Mouse (Mus musculus): ENCODE results near the gene Galnt9. TPM values are rescaled to one million over a fixed set of nuclear protein-coding genes. Genes with fewer than 3 reads are reported as not detected.
A peak's percentile ranks its signal among the peaks of the same experiment; 100 is the strongest.

The Galnt9 gene
- polyA plus RNA-seq (2015; fragmentation: Nextera tagmentation; extraction: Ambion mirVana): 0.36 and 0.53 TPM in 2 replicates

DNA sequence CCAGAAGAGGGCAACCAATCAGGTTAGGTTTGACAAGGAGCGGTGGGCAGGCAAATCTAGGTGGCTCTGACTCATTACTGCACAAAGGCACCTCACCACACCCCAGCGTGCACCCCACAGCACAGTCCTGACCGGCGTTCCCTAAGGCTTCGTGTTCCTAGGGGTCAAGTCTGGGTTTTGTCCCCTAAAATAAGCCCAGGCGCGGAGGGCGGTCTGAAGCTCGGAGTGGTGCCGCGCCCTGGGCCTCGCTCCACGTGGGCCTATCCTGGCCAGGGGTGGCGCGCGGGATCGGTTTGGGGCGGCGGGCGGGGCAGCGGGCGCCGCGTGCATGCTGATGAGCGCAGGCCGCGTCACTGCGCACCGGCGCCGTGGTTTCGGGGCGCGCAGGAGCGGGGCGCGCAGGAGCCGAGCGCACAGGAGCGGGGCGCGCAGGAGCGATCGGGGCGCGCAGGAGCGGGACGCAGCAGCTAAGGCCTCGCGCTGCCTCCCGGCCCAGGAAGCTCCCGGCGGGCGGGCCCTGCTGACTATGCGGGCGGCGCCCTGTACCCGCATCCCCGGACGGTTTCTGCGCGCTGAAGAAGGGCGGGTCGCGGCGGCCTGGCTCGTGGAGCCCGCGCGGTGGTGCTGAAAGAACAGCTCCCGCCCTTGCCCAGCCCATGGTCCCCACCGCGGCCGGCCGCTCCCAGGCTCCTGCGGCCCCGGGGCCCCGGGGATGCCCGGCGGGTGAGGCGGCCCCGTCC lies at the start of gene Galnt9:
Gene Galnt9 (plus strand): TSS at position 405 of the 740 bp plus-strand sequence.
- peak within 1 kb of the TSS; percentile 38 for H3K4me3 ChIP-seq (replicated peaks)
- H3K27ac ChIP-seq: no peak within 1 kb of the TSS
- H3K4me1 ChIP-seq (replicated peaks): peaks cover 5% of the 10 kb centered on the region
- peak within 1 kb of the TSS; percentile 81 for H3K4me2 ChIP-seq (replicated peaks)
- H3K9ac ChIP-seq: no peak within 1 kb of the TSS
- peak; percentile 86 for ATAC-seq
- peaks cover 63% of the 10 kb centered on the region for H3K27me3 ChIP-seq (replicated peaks)
- H3K36me3 ChIP-seq: no peaks in the 10 kb centered on the region
- WGBS: under 1% methylated on average over 74 of the region's 82 CpGs
- no peaks in the 10 kb centered on the region for H3K9me3 ChIP-seq

DNA sequence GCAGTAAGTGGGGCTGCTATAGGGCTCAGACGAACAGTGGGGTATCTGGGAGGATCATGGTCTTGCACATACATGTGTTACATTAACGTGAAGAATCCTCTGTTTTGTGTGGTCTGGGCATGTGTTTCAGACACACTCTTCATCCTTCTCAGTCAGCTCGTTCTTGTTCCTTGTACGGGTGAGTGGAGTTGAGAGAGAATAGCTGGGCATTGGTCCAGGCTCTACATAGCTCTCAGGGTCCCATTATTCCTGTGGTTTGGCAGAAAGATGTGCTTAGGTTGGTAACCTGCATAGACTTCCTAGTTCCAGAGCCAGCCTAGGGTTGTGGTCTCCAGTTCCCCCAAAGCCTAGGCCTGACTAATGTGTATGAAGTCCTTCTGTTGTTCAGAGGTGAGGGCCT lies 49.8 kb upstream of the Galnt9 start:
- no peaks in the 10 kb centered on the region for H3K9me3 ChIP-seq
- H3K4me1 ChIP-seq (replicated peaks): no peaks in the 10 kb centered on the region
- no peak overlapping the region for H3K4me3 ChIP-seq (replicated peaks)
- WGBS: 77% methylated on average over 4 of the region's 4 CpGs
- H3K27me3 ChIP-seq (replicated peaks): no peaks in the 10 kb centered on the region
- H3K4me2 ChIP-seq (replicated peaks): no peak overlapping the region
- no peak overlapping the region for H3K9ac ChIP-seq
- H3K36me3 ChIP-seq: no peaks in the 10 kb centered on the region
- no peak for ATAC-seq
- H3K27ac ChIP-seq: no peak overlapping the region

DNA sequence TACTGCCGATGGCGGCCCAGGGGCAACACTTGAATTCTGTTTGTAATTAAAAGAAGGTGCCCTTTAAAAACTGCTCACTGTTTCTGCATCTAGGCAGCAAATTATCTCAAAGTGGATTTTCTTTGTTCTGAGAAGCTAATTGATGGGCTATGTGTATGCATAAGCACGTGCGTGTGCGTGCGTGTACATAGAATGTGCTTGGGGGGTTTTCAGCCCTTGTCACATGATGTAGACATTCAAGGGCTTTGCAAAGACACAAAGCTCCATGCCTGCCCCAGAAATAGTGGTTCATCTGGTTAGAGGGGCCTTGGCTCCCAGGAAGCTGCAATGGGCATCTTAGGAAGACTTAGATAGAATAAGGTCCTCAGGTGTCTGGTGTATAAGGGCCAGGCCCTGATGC lies 49.1 kb upstream of the Galnt9 start:
- 96% methylated on average over 6 of the region's 6 CpGs for WGBS
- Histone ChIP-seq H3K36me3 (no peaks in the 10 kb centered on the region), H3K4me2 (replicated peaks) (no peak overlapping the region), H3K4me3 (replicated peaks) (no peak overlapping the region), H3K4me1 (replicated peaks) (no peaks in the 10 kb centered on the region), H3K9me3 (no peaks in the 10 kb centered on the region), H3K27ac (no peak overlapping the region), H3K27me3 (replicated peaks) (no peaks in the 10 kb centered on the region), H3K9ac (no peak overlapping the region)
- ATAC-seq: no peak

DNA sequence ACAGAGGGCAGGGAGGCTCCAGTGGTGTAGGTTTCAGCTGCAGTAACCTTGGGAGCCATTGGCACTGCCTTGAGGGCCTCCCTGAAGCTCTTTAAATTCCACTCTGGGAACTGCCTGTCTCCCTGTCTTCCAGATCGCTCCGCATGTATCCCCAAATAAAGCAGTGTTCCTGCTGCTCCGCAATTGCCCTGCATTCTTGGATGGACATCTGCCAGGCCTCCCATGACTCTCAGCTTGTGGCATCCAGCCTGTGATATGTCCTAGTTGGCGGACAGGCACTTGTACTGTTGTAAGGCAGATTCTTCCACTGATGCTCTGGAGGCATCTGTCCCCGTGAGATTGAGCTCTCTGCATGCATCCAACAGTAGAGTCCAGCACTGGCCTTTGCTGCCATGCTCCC lies 46.6 kb upstream of the Galnt9 start:
- H3K4me3 ChIP-seq (replicated peaks): no peak overlapping the region
- 74% methylated on average over 5 of the region's 5 CpGs for WGBS
- H3K4me1 ChIP-seq (replicated peaks): no peaks in the 10 kb centered on the region
- H3K9me3 ChIP-seq: no peaks in the 10 kb centered on the region
- H3K9ac ChIP-seq: no peak overlapping the region
- H3K36me3 ChIP-seq: no peaks in the 10 kb centered on the region
- no peak overlapping the region for H3K4me2 ChIP-seq (replicated peaks)
- ATAC-seq: no peak
- H3K27ac ChIP-seq: no peak overlapping the region
- H3K27me3 ChIP-seq (replicated peaks): no peaks in the 10 kb centered on the region

DNA sequence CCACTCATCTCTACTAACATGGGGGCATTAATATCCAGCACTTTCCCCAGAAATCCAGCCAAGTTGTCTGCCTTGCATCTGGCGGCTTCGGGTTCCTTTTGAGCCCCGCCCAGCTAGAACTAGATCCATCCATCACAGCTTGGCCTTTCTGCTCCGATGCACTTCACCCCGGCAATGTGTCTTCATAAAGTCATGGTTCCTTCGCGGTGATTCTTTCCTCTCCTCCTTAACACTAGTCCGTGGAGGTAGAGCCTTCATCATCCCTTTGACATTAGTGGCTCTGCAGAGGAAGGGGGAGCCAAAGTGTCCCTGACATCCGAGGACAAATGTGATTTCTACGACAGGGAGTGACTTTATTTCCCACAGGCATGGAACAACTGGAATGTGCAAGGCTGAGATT lies 46.1 kb upstream of the Galnt9 start:
- no peaks in the 10 kb centered on the region for H3K4me1 ChIP-seq (replicated peaks)
- H3K4me2 ChIP-seq (replicated peaks): no peak overlapping the region
- no peaks in the 10 kb centered on the region for H3K27me3 ChIP-seq (replicated peaks)
- H3K36me3 ChIP-seq: no peaks in the 10 kb centered on the region
- no peak overlapping the region for H3K27ac ChIP-seq
- no peaks in the 10 kb centered on the region for H3K9me3 ChIP-seq
- no peak overlapping the region for H3K9ac ChIP-seq
- 34% methylated on average over 10 of the region's 10 CpGs for WGBS
- H3K4me3 ChIP-seq (replicated peaks): no peak overlapping the region
- no peak for ATAC-seq

DNA sequence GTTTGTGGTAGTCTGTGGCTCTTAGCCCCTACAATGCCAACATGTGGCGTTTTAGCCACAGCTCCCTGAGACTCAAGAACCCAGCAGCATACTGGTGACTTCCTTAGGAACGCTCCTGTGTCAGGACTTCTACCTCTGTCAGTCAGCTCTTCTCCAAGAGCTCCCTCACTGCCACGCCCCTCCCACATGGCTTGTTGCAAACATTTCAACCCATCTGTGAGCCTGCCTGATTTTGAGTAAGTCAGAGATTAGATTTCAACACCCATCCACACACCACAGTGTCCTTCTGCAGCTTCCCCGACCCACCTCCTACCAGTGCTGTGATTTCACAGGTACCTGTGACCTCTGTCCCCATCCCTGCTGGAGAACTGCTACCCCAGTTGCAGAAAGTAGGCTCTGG lies 43.9 kb upstream of the Galnt9 start:
- no peak overlapping the region for H3K4me3 ChIP-seq (replicated peaks)
- no peaks in the 10 kb centered on the region for H3K4me1 ChIP-seq (replicated peaks)
- no peaks in the 10 kb centered on the region for H3K27me3 ChIP-seq (replicated peaks)
- H3K4me2 ChIP-seq (replicated peaks): no peak overlapping the region
- ATAC-seq: no peak
- H3K9ac ChIP-seq: no peak overlapping the region
- WGBS: 34% methylated on average over 4 of the region's 4 CpGs
- no peaks in the 10 kb centered on the region for H3K36me3 ChIP-seq
- H3K9me3 ChIP-seq: no peaks in the 10 kb centered on the region
- no peak overlapping the region for H3K27ac ChIP-seq

DNA sequence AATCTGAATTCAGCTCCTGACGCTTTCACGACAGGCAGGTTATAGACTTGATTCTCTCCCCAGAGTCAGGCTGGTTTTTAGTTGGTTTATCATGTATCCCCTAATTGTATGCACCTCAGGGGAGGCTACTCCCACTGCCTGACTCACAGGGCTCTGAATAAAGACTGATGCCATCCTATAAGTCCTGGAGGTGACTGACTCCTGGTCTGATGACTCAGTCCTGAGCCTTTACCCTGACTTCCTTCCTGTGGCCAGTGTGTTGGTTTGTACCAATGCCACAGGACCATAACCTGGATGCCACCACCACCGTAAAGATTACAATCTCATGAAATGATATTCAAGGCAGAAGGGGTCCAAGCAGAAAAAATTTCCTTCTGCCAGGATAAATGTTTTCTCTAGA lies 40.8 kb upstream of the Galnt9 start:
- Histone ChIP-seq H3K4me1 (replicated peaks) (no peaks in the 10 kb centered on the region), H3K9me3 (no peaks in the 10 kb centered on the region), H3K36me3 (no peaks in the 10 kb centered on the region), H3K27me3 (replicated peaks) (no peaks in the 10 kb centered on the region), H3K9ac (no peak overlapping the region), H3K4me3 (replicated peaks) (no peak overlapping the region), H3K4me2 (replicated peaks) (no peak overlapping the region), H3K27ac (no peak overlapping the region)
- ATAC-seq: no peak
- 94% methylated on average over 3 of the region's 3 CpGs for WGBS

DNA sequence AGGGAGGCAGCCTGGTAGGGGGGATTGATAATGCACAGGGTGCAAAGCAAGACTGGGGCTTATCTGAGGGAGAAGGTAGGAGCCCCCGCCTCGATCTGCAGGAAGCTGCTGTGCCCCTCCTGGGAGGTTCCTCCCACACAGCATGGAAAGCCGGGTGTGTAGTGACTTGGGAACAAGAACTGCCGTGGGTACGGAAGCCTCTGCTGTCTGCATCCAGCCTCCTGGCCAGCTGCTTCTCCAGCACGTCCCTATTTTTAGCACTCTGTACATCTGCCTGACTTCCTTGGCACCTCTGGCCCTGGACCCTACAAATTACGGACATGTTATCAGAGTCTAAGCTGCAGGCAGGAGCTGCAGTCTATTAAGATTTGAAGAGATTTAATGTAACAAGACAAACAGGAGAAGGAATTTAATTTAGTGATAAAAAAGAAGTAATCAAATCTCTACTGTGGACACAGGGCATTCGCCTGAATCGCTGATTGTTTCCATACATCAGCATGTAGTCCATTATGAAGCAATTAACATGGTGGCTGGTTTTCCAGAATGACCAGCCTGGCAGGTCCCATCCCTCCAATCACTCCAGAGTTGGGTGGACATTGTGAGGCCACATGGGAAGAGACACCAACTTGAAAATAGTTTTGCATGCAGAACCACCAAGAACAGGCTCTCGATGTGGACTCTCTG lies 38.4 kb upstream of the Galnt9 start:
- Histone ChIP-seq H3K27me3 (replicated peaks) (no peaks in the 10 kb centered on the region), H3K4me2 (replicated peaks) (no peak overlapping the region), H3K27ac (no peak overlapping the region), H3K4me1 (replicated peaks) (no peaks in the 10 kb centered on the region), H3K9me3 (no peaks in the 10 kb centered on the region), H3K9ac (no peak overlapping the region), H3K4me3 (replicated peaks) (no peak overlapping the region), H3K36me3 (no peaks in the 10 kb centered on the region)
- no peak for ATAC-seq
- WGBS: 66% methylated on average over 10 of the region's 10 CpGs

DNA sequence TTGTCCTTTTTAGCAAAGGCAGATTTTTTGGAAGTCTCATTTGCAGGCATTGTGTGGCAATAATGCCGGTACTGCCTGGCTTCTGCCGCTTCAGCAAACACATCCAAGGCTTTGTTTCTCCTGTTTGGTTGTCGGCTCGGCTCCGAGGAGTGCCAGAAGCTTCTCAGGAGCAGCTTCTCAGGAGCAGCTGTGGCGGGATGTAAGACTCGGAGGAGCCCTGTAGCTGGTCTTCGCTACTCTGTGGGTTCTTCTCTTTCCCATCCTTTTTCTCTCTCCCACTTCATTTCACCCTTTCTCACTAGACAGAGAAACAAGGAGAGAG lies 37.9 kb upstream of the Galnt9 start:
- H3K9me3 ChIP-seq: no peaks in the 10 kb centered on the region
- no peaks in the 10 kb centered on the region for H3K36me3 ChIP-seq
- no peak overlapping the region for H3K27ac ChIP-seq
- no peak overlapping the region for H3K4me3 ChIP-seq (replicated peaks)
- H3K9ac ChIP-seq: no peak overlapping the region
- H3K27me3 ChIP-seq (replicated peaks): no peaks in the 10 kb centered on the region
- H3K4me1 ChIP-seq (replicated peaks): no peaks in the 10 kb centered on the region
- no peak overlapping the region for H3K4me2 ChIP-seq (replicated peaks)
- 65% methylated on average over 8 of the region's 8 CpGs for WGBS
- no peak for ATAC-seq

DNA sequence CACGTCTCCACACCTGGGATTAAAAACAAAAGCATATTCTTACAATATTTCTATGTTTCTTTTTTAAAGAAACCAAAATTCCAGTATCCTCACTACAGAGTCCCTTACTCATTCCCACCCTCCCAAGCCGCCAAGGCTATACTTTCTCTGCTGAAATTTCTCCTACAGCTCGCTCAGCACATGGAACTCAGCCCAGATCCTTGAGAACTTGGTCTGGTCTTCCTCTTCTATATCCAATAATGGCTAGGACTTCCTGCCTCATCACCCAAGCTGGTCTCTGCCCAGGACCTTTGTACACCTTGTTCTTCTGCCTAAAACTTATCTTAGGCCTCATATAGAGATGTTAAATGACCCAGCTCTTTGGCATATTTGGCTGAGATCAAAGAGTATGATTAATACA lies 37.3 kb upstream of the Galnt9 start:
- Histone ChIP-seq H3K27ac (no peak overlapping the region), H3K4me3 (replicated peaks) (no peak overlapping the region), H3K9ac (no peak overlapping the region), H3K4me2 (replicated peaks) (no peak overlapping the region), H3K27me3 (replicated peaks) (no peaks in the 10 kb centered on the region), H3K36me3 (no peaks in the 10 kb centered on the region), H3K9me3 (no peaks in the 10 kb centered on the region), H3K4me1 (replicated peaks) (no peaks in the 10 kb centered on the region)
- WGBS: 79% methylated on average over 3 of the region's 3 CpGs
- no peak for ATAC-seq

DNA sequence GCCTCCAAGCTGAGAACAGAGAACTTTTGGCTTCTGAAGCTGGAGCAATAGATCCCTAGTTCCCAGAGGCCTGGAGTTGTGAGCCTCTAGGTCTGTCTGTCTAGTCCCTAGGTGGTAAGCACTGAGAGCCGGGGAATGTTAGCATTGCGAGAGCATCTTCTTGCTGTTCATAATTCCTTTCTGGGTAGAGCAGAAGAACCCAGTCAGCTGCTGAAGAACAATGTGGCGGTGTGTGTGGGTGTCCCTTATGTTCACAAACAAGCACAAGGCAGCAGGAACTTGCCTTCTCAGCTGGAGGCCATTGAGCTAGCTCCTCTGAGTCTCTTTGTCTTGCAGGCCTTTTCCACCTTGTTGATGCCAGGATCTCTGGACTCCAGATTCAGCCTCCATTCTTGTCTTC lies 36.2 kb upstream of the Galnt9 start:
- Histone ChIP-seq H3K4me3 (replicated peaks) (no peak overlapping the region), H3K36me3 (no peaks in the 10 kb centered on the region), H3K4me1 (replicated peaks) (no peaks in the 10 kb centered on the region), H3K9me3 (no peaks in the 10 kb centered on the region), H3K9ac (no peak overlapping the region), H3K27ac (no peak overlapping the region), H3K4me2 (replicated peaks) (no peak overlapping the region), H3K27me3 (replicated peaks) (no peaks in the 10 kb centered on the region)
- no peak for ATAC-seq
- WGBS: 85% methylated on average over 3 of the region's 3 CpGs

DNA sequence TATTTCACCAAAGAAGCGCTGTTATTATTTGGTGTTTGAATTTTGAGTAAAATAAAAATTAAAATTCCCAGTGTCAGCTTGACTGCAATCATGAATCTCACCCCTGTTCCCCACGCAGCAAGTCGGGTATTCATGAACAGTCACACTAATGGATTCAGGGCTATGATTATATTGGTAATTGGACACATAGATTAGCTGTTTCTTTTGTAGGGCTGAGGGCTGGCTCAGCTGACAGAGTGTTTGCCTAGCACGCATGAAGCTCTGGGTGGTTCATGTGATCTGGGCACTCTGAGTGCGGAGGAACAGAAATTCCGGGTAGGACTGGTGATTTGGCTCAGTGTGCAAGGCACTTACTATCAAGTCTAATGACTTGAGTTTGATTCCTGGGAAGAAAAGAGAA lies 33.8 kb upstream of the Galnt9 start:
- no peaks in the 10 kb centered on the region for H3K27me3 ChIP-seq (replicated peaks)
- H3K4me1 ChIP-seq (replicated peaks): no peaks in the 10 kb centered on the region
- no peak for ATAC-seq
- no peak overlapping the region for H3K9ac ChIP-seq
- no peaks in the 10 kb centered on the region for H3K36me3 ChIP-seq
- no peak overlapping the region for H3K4me3 ChIP-seq (replicated peaks)
- H3K27ac ChIP-seq: no peak overlapping the region
- 80% methylated on average over 6 of the region's 6 CpGs for WGBS
- no peaks in the 10 kb centered on the region for H3K9me3 ChIP-seq
- H3K4me2 ChIP-seq (replicated peaks): no peak overlapping the region

DNA sequence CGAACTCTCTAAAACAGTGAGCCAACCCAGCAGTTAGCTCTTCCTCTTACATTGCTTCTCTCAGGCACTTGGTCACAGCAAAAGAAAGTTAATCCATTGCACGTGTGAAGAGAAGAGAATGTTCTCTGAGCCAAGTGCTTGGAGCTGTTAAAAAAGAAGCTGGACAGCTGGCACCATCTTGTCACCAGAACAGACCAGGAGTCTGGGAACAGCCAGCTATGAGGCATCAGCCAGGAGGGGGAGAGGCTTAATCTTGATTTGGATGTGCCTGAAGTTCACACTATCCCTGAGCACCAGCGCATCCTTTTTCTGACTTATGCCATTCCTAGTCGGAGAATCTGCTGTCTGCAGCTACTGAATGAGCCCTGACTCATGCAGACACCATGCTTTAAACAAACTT lies 30.4 kb upstream of the Galnt9 start:
- ATAC-seq: no peak
- 74% methylated on average over 4 of the region's 4 CpGs for WGBS

More for the DNA sequence above, 30.4 kb upstream of the Galnt9 start:
- no peak overlapping the region for H3K9ac ChIP-seq
- H3K27ac ChIP-seq: no peak overlapping the region
- H3K9me3 ChIP-seq: no peaks in the 10 kb centered on the region
- no peaks in the 10 kb centered on the region for H3K27me3 ChIP-seq (replicated peaks)
- H3K36me3 ChIP-seq: no peaks in the 10 kb centered on the region
- no peak overlapping the region for H3K4me3 ChIP-seq (replicated peaks)
- no peaks in the 10 kb centered on the region for H3K4me1 ChIP-seq (replicated peaks)
- no peak overlapping the region for H3K4me2 ChIP-seq (replicated peaks)
